Mouse (Mus musculus): ENCODE measurements at regions not wholly inside any gene's neighbourhood (a gene's known extent, or its start where the extent isn't known, plus 50 kb on each side); places are given as distances from the start of the nearest gene placed in this dataset.

- DNase-seq (ENCODE audit: low spot score), result no peak
Observed at GRCm38 (mm10) chr5:149338016-149338696, 73.4 kb upstream of the Medag start.

- DNase-seq (ENCODE audit: low spot score), result no peak
Observed at GRCm38 (mm10) chr5:149338697-149339078, 72.9 kb upstream of the Medag start.

GRCm38 (mm10) chr5:149340361-149340760 lies 71.2 kb upstream of the Medag start:
- no peak for DNase-seq (ENCODE audit: low spot score)

- no peak for DNase-seq (ENCODE audit: low spot score)
Observed at GRCm38 (mm10) chr5:149341461-149341860, 70.1 kb upstream of the Medag start.

- no peak for DNase-seq (ENCODE audit: low spot score)
Observed at GRCm38 (mm10) chr5:149343610-149344527, 67.7 kb upstream of the Medag start.

- no peak for DNase-seq (ENCODE audit: low spot score)
Observed at GRCm38 (mm10) chr5:149344528-149344855, 67.1 kb upstream of the Medag start.

GRCm38 (mm10) chr5:149345161-149345560 lies 66.4 kb upstream of the Medag start:
- DNase-seq (ENCODE audit: low spot score), result no peak

- DNase-seq (ENCODE audit: low spot score), result no peak
Observed at GRCm38 (mm10) chr5:149349685-149350084, 61.9 kb upstream of the Medag start.

- peak; percentile 56 for DNase-seq (ENCODE audit: low spot score)
Observed at GRCm38 (mm10) chr5:149353039-149353655, 58.4 kb upstream of the Medag start.

- DNase-seq (ENCODE audit: low spot score), result no peak
Observed at GRCm38 (mm10) chr5:149354448-149355115, 57.0 kb upstream of the Medag start.

GRCm38 (mm10) chr5:149355131-149355530 lies 56.4 kb upstream of the Medag start:
- DNase-seq (ENCODE audit: low spot score), result no peak

GRCm38 (mm10) chr5:149356970-149357369 lies 54.6 kb upstream of the Medag start:
- no peak for DNase-seq (ENCODE audit: low spot score)

All from urinary bladder, postnatal 25 days (tissue).